Mouse (Mus musculus): ENCODE measurements around the gene Slc25a27. TPM values are rescaled to one million over a fixed set of nuclear protein-coding genes. Genes with fewer than 3 reads are reported as not detected.

Slc25a27 gene
- polyA plus RNA-seq, 1 experiment from 2014 or later: 16.0 TPM

DNA sequence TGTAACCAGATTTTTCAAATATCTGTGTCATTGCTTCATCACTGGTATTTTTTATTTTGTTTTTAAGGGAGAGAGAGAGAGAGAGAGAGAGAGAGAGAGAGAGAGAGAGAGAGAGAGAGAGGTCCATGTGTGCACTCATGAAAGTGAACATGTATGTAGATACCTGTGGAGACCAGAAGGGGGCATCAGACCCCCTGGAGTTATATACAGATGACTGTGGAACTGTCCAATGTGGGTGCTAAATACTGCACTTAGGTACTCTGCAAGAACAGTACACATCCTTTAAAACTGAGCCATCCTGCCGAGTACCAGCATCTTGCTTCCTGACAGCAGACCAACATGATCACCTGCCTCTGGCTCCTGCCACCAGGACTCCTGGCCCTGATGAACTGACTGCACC, 9.2 kb upstream of the Slc25a27 start:
- Histone ChIP-seq H3K4me2 (no peak overlapping the region), H3K9ac (no peak overlapping the region), H3K4me3 (ENCODE audit: low read depth, low read length) (no peak overlapping the region), H3K27ac (ENCODE audit: low read depth) (no peak overlapping the region), H3K9me3 (ENCODE audit: low read depth, low read length) (no peaks in the 10 kb centered on the region), H3K4me1 (ENCODE audit: insufficient read depth) (no peaks in the 10 kb centered on the region), H3K36me3 (ENCODE audit: insufficient read depth) (peaks cover 18% of the 10 kb centered on the region; the same call in 1 of the 2 replicates), H3K27me3 (ENCODE audit: insufficient read depth, low read length) (no peaks in the 10 kb centered on the region)
- 89% methylated on average over 1 of the region's 1 CpGs for WGBS
- ATAC-seq (ENCODE audit: insufficient read depth) (no peak), DNase-seq (no peak)
- peak; percentile 28; the same call in 1 of the 2 replicates for TF ChIP-seq CTCF (IDR thresholded peaks at IDR 0.05; ENCODE audit: low read depth)

- peak; percentile 71; the same call in 1 of the 2 replicates for ATAC-seq (ENCODE audit: insufficient read depth)
- H3K27ac ChIP-seq (ENCODE audit: low read depth): peak overlapping the region; percentile 54; the same call in 1 of the 2 replicates
- WGBS: 33% methylated on average over 1 of the region's 1 CpGs
- no peak overlapping the region for H3K4me2 ChIP-seq
- DNase-seq: peak; percentile 84
- H3K4me3 ChIP-seq (ENCODE audit: low read depth, low read length): no peak overlapping the region
- no peak for TF ChIP-seq CTCF (IDR thresholded peaks at IDR 0.05; ENCODE audit: low read depth)
- H3K36me3 ChIP-seq (ENCODE audit: insufficient read depth): 0 out of 2 replicates have a peak, but pooled peaks cover 10% of the 10 kb centered on the region
- H3K4me1 ChIP-seq (ENCODE audit: insufficient read depth): no peaks in the 10 kb centered on the region
- H3K27me3 ChIP-seq (ENCODE audit: insufficient read depth, low read length): no peaks in the 10 kb centered on the region
- no peak overlapping the region for H3K9ac ChIP-seq
- no peaks in the 10 kb centered on the region for H3K9me3 ChIP-seq (ENCODE audit: low read depth, low read length)
These were observed 8.2 kb upstream of the Slc25a27 start for GRCm38 (mm10) chr17:43675228-43675627.

DNA sequence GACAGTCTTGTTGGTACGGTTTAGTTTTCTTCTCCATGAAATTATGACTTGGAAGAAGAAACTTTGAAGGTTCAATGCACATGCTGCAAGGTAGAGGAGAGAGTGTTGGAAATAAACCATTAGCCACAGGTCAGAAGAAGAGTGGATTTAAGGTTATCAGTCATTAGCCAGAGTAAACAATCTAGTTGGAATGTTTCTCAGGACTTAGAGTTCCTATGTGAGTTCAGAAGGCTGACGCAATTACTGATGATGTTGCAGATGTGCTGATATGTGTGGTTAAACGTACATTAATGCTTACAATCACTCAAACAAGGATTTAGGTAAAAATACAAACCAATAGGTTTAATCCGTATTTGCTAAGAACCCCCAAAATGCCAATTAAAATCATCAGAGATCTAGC, 4.9 kb upstream of the Slc25a27 start:
- Histone ChIP-seq H3K4me3 (ENCODE audit: low read depth, low read length) (no peak overlapping the region), H3K27ac (ENCODE audit: low read depth) (no peak overlapping the region), H3K4me1 (ENCODE audit: insufficient read depth) (peaks cover 6% of the 10 kb centered on the region; the same call in 1 of the 2 replicates), H3K36me3 (ENCODE audit: insufficient read depth) (no peaks in the 10 kb centered on the region), H3K27me3 (ENCODE audit: insufficient read depth, low read length) (no peaks in the 10 kb centered on the region), H3K4me2 (no peak overlapping the region), H3K9ac (no peak overlapping the region), H3K9me3 (ENCODE audit: low read depth, low read length) (no peaks in the 10 kb centered on the region)
- ATAC-seq (ENCODE audit: insufficient read depth) (no peak), DNase-seq (no peak)
- 43% methylated on average over 4 of the region's 4 CpGs for WGBS
- TF ChIP-seq CTCF (IDR thresholded peaks at IDR 0.05; ENCODE audit: low read depth): no peak

DNA sequence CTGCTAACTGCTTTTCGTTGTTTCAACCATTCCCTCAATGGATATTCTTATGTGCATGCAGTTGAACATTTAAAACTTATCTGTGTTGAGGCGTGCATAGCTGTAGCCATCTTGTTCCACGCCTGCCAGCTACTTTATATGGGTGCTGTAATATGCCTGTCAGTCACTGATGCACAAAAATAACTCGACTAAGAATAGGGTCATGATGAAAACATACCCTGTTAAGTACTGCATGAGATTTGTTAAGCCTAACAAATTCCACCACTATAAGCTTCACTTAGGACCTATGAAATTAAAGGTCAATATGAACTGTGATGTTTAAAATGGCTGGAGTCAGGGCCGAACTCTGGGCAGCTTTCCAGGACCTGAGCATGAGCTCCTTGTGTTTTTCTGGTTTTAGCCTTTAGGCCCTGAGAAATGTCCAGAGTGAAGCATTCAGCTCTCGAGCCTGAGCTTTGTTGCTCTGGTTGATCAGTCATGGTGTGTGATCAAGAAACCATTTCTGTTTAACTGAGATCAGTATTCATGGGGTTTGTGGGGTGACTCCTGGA, 2.2 kb upstream of the Slc25a27 start:
- WGBS: 54% methylated on average over 6 of the region's 6 CpGs
- H3K4me1 ChIP-seq (ENCODE audit: insufficient read depth): peaks cover 6% of the 10 kb centered on the region; the same call in 1 of the 2 replicates
- H3K4me2 ChIP-seq: peak overlapping the region; percentile 85
- H3K9me3 ChIP-seq (ENCODE audit: low read depth, low read length): no peaks in the 10 kb centered on the region
- no peak overlapping the region; the same call in 1 of the 2 replicates for H3K27ac ChIP-seq (ENCODE audit: low read depth)
- peak overlapping the region; percentile 77; the same call in 1 of the 2 replicates for H3K4me3 ChIP-seq (ENCODE audit: low read depth, low read length)
- H3K9ac ChIP-seq: no peak overlapping the region
- H3K36me3 ChIP-seq (ENCODE audit: insufficient read depth): no peaks in the 10 kb centered on the region
- H3K27me3 ChIP-seq (ENCODE audit: insufficient read depth, low read length): no peaks in the 10 kb centered on the region
- TF ChIP-seq CTCF (IDR thresholded peaks at IDR 0.05; ENCODE audit: low read depth): no peak
- ATAC-seq (ENCODE audit: insufficient read depth) (no peak), DNase-seq (peak; percentile 74)

DNA sequence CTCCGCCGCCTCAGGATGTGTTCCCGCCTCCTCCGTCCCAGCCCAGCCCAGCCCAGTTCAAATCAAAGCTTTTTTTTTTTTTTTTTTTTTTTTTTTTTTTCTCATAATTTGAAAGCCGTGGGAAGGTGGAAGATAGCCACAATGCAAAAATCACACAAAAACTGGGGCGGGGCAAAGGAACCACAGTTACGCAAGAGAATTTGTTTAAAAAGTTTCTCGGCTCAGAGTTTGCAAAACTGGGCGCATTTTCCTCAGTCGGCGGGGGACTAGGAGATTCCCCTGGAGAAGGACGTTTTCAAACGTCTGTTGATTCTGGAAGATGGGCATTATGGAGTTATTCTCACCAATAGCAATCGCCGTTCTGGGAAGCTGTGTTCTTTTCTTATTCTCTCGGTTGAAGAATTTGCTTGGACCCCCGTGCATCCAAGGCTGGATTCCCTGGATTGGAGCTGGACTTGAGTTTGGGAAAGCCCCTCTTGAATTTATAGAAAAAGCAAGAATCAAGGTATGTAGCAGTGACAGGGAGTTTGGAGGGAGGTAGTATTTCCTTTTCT, 353 bp upstream of the Slc25a27 start, which contains the start of gene Cyp39a1:
Cyp39a1 (plus strand) TSS at position 136 of the 554 bp plus-strand sequence.
- H3K9ac ChIP-seq: peak within 1 kb of the TSS; percentile 73
- TF ChIP-seq CTCF (IDR thresholded peaks at IDR 0.05; ENCODE audit: low read depth): no peak
- no peak for DNase-seq
- H3K9me3 ChIP-seq (ENCODE audit: low read depth, low read length): no peaks in the 10 kb centered on the region
- peak within 1 kb of the TSS; percentile 77 for H3K4me3 ChIP-seq (ENCODE audit: low read depth, low read length)
- H3K27me3 ChIP-seq (ENCODE audit: insufficient read depth, low read length): no peaks in the 10 kb centered on the region
- peaks cover 6% of the 10 kb centered on the region; the same call in 1 of the 2 replicates for H3K4me1 ChIP-seq (ENCODE audit: insufficient read depth)
- peak within 1 kb of the TSS; percentile 85 for H3K4me2 ChIP-seq
- ATAC-seq (ENCODE audit: insufficient read depth): no peak
- no peaks in the 10 kb centered on the region for H3K36me3 ChIP-seq (ENCODE audit: insufficient read depth)
- WGBS: 1% methylated on average over 17 of the region's 17 CpGs
- peak within 1 kb of the TSS; percentile 61 for H3K27ac ChIP-seq (ENCODE audit: low read depth)

- ATAC-seq (ENCODE audit: insufficient read depth): no peak
- peaks cover 21% of the 10 kb centered on the region; the same call in 1 of the 2 replicates for H3K36me3 ChIP-seq (ENCODE audit: insufficient read depth)
- H3K9ac ChIP-seq: no peak overlapping the region
- no peaks in the 10 kb centered on the region for H3K27me3 ChIP-seq (ENCODE audit: insufficient read depth, low read length)
- H3K4me3 ChIP-seq (ENCODE audit: low read depth, low read length): no peak overlapping the region
- no peak overlapping the region for H3K27ac ChIP-seq (ENCODE audit: low read depth)
- no peak for TF ChIP-seq CTCF (IDR thresholded peaks at IDR 0.05; ENCODE audit: low read depth)
- no peaks in the 10 kb centered on the region for H3K9me3 ChIP-seq (ENCODE audit: low read depth, low read length)
- 69% methylated on average over 14 of the region's 14 CpGs for WGBS
- H3K4me2 ChIP-seq: no peak overlapping the region
- no peak for DNase-seq
- H3K4me1 ChIP-seq (ENCODE audit: insufficient read depth): no peaks in the 10 kb centered on the region
These were observed 15.5 kb downstream of the Slc25a27 start for GRCm38 (mm10) chr17:43651314-43652046.
